Mouse (Mus musculus) MEL (cell line): ENCODE data around the gene Peli1.

Experiments used
- POLR2A ChIP-seq, 2 experiments: IDR thresholded peaks; 2 replicates each; pipeline ENCODE4 v1.6.1; 2011 to 2012; ENCODE audit warnings: low read length in 2 of 2, mild to moderate bottlenecking in 2 of 2, control low read depth in 1 of 2, improper control_type of control experiment in 1 of 2, low read depth in 1 of 2, moderate library complexity in 1 of 2; ENCODE audit not compliant: control insufficient read depth in 1 of 2, insufficient read depth in 1 of 2, poor library complexity in 1 of 2
- ZMIZ1 ChIP-seq: IDR thresholded peaks from 2 replicates; pipeline ENCODE4 v1.6.1; 2012; ENCODE audit warnings: low read depth, mild to moderate bottlenecking, inconsistent platforms, low read length, improper control_type of control experiment, moderate library complexity

GRCm38 (mm10) chr11:21105393-21105792 lies 14.3 kb downstream of the Peli1 start:
- no peak for TF ChIP-seq ZMIZ1
- no peak for TF ChIP-seq POLR2A (IDR thresholded peaks at IDR 0.05; ENCODE audit: control insufficient read depth in 1 of 2, insufficient read depth in 1 of 2, low read depth in 1 of 2, low read length in 2 of 2, poor library complexity in 1 of 2)
